Mouse (Mus musculus) ES-E14 (cell line): Measurements from ENCODE around the gene Dkc1.

Experiments used
- CHD2 ChIP-seq: IDR thresholded peaks from 2 replicates; pipeline ENCODE4 v1.6.1; 2014; ENCODE audit warnings: mild to moderate bottlenecking, low read depth, low read length, inconsistent platforms
- ZC3H11A ChIP-seq: IDR thresholded peaks from 2 replicates; pipeline ENCODE4 v1.6.1; 2012; ENCODE audit warnings: low read depth, mild to moderate bottlenecking, inconsistent platforms, low read length, borderline replicate concordance
- ZNF384 ChIP-seq: IDR thresholded peaks from 2 replicates; pipeline ENCODE4 v1.6.1; 2012; ENCODE audit warnings: low read depth, low read length, inconsistent platforms

GRCm38 (mm10) chrX:75102293-75102692, 6.6 kb downstream of the Dkc1 start:
- TF ChIP-seq ZC3H11A (no peak), ZNF384 (no peak), CHD2 (no peak)
